Mouse (Mus musculus): ENCODE data around the gene Haus5. TPM values are rescaled to one million over a fixed set of nuclear protein-coding genes. Genes with fewer than 3 reads are reported as not detected.
A peak's percentile ranks its signal among the peaks of the same experiment; 100 is the strongest.

Gene Haus5
- polyA plus RNA-seq, 1 experiment from 2014 or later: 35.8 TPM

- no peaks in the 10 kb centered on the region for H3K9me3 ChIP-seq (replicated peaks; ENCODE audit: control insufficient read depth, low read length)
- DNase-seq (ENCODE audit: low spot score) (peak; percentile 48), ATAC-seq (0 out of 2 replicates have a peak, but pooled peaks have one; percentile 26)
- no peak overlapping the region for H3K27ac ChIP-seq (ENCODE audit: low read depth, low read length)
- no peaks in the 10 kb centered on the region for H3K4me1 ChIP-seq (ENCODE audit: control insufficient read depth, insufficient read depth, low read length)
- H3K9ac ChIP-seq (ENCODE audit: low read length): no peak overlapping the region
- H3K4me2 ChIP-seq (ENCODE audit: low read length): 0 out of 2 replicates have a peak overlapping the region, but pooled peaks have one; percentile 20
- no peaks in the 10 kb centered on the region for H3K36me3 ChIP-seq (ENCODE audit: control insufficient read depth, insufficient read depth, low read length)
- under 1% methylated on average over 20 of the region's 20 CpGs for WGBS
- peaks cover 57% of the 10 kb centered on the region for H3K27me3 ChIP-seq (replicated peaks; ENCODE audit: control insufficient read depth, insufficient read depth, low read length)
- no peak overlapping the region for H3K4me3 ChIP-seq (ENCODE audit: low read depth, low read length)
Observed at GRCm38 (mm10) chr7:30634621-30635020, 30.2 kb downstream of the Haus5 start.

- 5% methylated on average over 27 of the region's 27 CpGs for WGBS
- no peaks in the 10 kb centered on the region for H3K4me1 ChIP-seq (ENCODE audit: control insufficient read depth, insufficient read depth, low read length)
- H3K27ac ChIP-seq (ENCODE audit: low read depth, low read length): no peak overlapping the region
- H3K4me2 ChIP-seq (ENCODE audit: low read length): no peak overlapping the region
- no peak overlapping the region for H3K4me3 ChIP-seq (ENCODE audit: low read depth, low read length)
- peaks cover 57% of the 10 kb centered on the region for H3K27me3 ChIP-seq (replicated peaks; ENCODE audit: control insufficient read depth, insufficient read depth, low read length)
- no peak for DNase-seq (ENCODE audit: low spot score)
- H3K36me3 ChIP-seq (ENCODE audit: control insufficient read depth, insufficient read depth, low read length): no peaks in the 10 kb centered on the region
- ATAC-seq: no peak
- no peak overlapping the region for H3K9ac ChIP-seq (ENCODE audit: low read length)
- no peaks in the 10 kb centered on the region for H3K9me3 ChIP-seq (replicated peaks; ENCODE audit: control insufficient read depth, low read length)
Observed at GRCm38 (mm10) chr7:30633762-30634412, 30.9 kb downstream of the Haus5 start.

GRCm38 (mm10) chr7:30629013-30629412 lies 35.8 kb downstream of the Haus5 start:
- Histone ChIP-seq H3K9me3 (replicated peaks; ENCODE audit: control insufficient read depth, low read length) (no peaks in the 10 kb centered on the region), H3K4me3 (ENCODE audit: low read depth, low read length) (no peak overlapping the region), H3K9ac (ENCODE audit: low read length) (no peak overlapping the region), H3K27ac (ENCODE audit: low read depth, low read length) (no peak overlapping the region), H3K27me3 (replicated peaks; ENCODE audit: control insufficient read depth, insufficient read depth, low read length) (peaks cover 29% of the 10 kb centered on the region), H3K4me1 (ENCODE audit: control insufficient read depth, insufficient read depth, low read length) (peaks cover 5% of the 10 kb centered on the region), H3K4me2 (ENCODE audit: low read length) (no peak overlapping the region), H3K36me3 (ENCODE audit: control insufficient read depth, insufficient read depth, low read length) (0 out of 2 replicates have a peak, but pooled peaks cover 4% of the 10 kb centered on the region)
- no peak for ATAC-seq
- DNase-seq (ENCODE audit: low spot score): no peak

GRCm38 (mm10) chr7:30626647-30627046 lies 38.1 kb downstream of the Haus5 start:
- Histone ChIP-seq H3K9me3 (replicated peaks; ENCODE audit: control insufficient read depth, low read length) (no peaks in the 10 kb centered on the region), H3K4me2 (ENCODE audit: low read length) (no peak overlapping the region), H3K4me1 (ENCODE audit: control insufficient read depth, insufficient read depth, low read length) (peaks cover 5% of the 10 kb centered on the region), H3K27ac (ENCODE audit: low read depth, low read length) (no peak overlapping the region), H3K9ac (ENCODE audit: low read length) (no peak overlapping the region), H3K27me3 (replicated peaks; ENCODE audit: control insufficient read depth, insufficient read depth, low read length) (peaks cover 7% of the 10 kb centered on the region; the same call in 1 of the 2 replicates), H3K36me3 (ENCODE audit: control insufficient read depth, insufficient read depth, low read length) (peaks cover 27% of the 10 kb centered on the region), H3K4me3 (ENCODE audit: low read depth, low read length) (no peak overlapping the region)
- whole genome bisulfite sequencing: 77% methylated on average over 5 of the region's 5 CpGs
- ATAC-seq (peak; percentile 3; the same call in 1 of the 2 replicates), DNase-seq (ENCODE audit: low spot score) (no peak)

GRCm38 (mm10) chr7:30625530-30626384 lies 39.0 kb downstream of the Haus5 start, which contains the start of gene Cox6b1:
TSS of gene Cox6b1 (minus strand) at chr7:30626151.
- Histone ChIP-seq H3K36me3 (ENCODE audit: control insufficient read depth, insufficient read depth, low read length) (peaks cover 33% of the 10 kb centered on the region), H3K9me3 (replicated peaks; ENCODE audit: control insufficient read depth, low read length) (no peaks in the 10 kb centered on the region), H3K9ac (ENCODE audit: low read length) (peak within 1 kb of the TSS; percentile 75), H3K27me3 (replicated peaks; ENCODE audit: control insufficient read depth, insufficient read depth, low read length) (peaks cover 4% of the 10 kb centered on the region; the same call in 1 of the 2 replicates), H3K4me2 (ENCODE audit: low read length) (peak within 1 kb of the TSS; percentile 92), H3K4me1 (ENCODE audit: control insufficient read depth, insufficient read depth, low read length) (peaks cover 5% of the 10 kb centered on the region), H3K27ac (ENCODE audit: low read depth, low read length) (no peak within 1 kb of the TSS), H3K4me3 (ENCODE audit: low read depth, low read length) (peak within 1 kb of the TSS; percentile 56)
- peak; percentile 96 for ATAC-seq
- peak; percentile 96 for DNase-seq (ENCODE audit: low spot score)
- 2% methylated on average over 44 of the region's 44 CpGs for WGBS

- ATAC-seq: no peak
- Histone ChIP-seq H3K4me1 (ENCODE audit: control insufficient read depth, insufficient read depth, low read length) (no peaks in the 10 kb centered on the region), H3K27me3 (replicated peaks; ENCODE audit: control insufficient read depth, insufficient read depth, low read length) (no peaks in the 10 kb centered on the region), H3K27ac (ENCODE audit: low read depth, low read length) (no peak overlapping the region), H3K9ac (ENCODE audit: low read length) (no peak overlapping the region), H3K36me3 (ENCODE audit: control insufficient read depth, insufficient read depth, low read length) (peaks cover 74% of the 10 kb centered on the region), H3K4me2 (ENCODE audit: low read length) (no peak overlapping the region), H3K9me3 (replicated peaks; ENCODE audit: control insufficient read depth, low read length) (no peaks in the 10 kb centered on the region), H3K4me3 (ENCODE audit: low read depth, low read length) (no peak overlapping the region)
- 84% methylated on average over 3 of the region's 3 CpGs for WGBS
- DNase-seq (ENCODE audit: low spot score): no peak
Observed at GRCm38 (mm10) chr7:30619202-30619601, 45.6 kb downstream of the Haus5 start.

GRCm38 (mm10) chr7:30618658-30619057 lies 46.1 kb downstream of the Haus5 start:
- H3K4me1 ChIP-seq (ENCODE audit: control insufficient read depth, insufficient read depth, low read length): no peaks in the 10 kb centered on the region
- no peak overlapping the region for H3K4me3 ChIP-seq (ENCODE audit: low read depth, low read length)
- no peak overlapping the region for H3K27ac ChIP-seq (ENCODE audit: low read depth, low read length)
- no peaks in the 10 kb centered on the region for H3K27me3 ChIP-seq (replicated peaks; ENCODE audit: control insufficient read depth, insufficient read depth, low read length)
- no peak overlapping the region for H3K9ac ChIP-seq (ENCODE audit: low read length)
- WGBS: 96% methylated on average over 9 of the region's 9 CpGs
- ATAC-seq (no peak), DNase-seq (ENCODE audit: low spot score) (no peak)
- no peak overlapping the region for H3K4me2 ChIP-seq (ENCODE audit: low read length)
- H3K9me3 ChIP-seq (replicated peaks; ENCODE audit: control insufficient read depth, low read length): no peaks in the 10 kb centered on the region
- H3K36me3 ChIP-seq (ENCODE audit: control insufficient read depth, insufficient read depth, low read length): peaks cover 70% of the 10 kb centered on the region

- no peaks in the 10 kb centered on the region for H3K9me3 ChIP-seq (replicated peaks; ENCODE audit: control insufficient read depth, low read length)
- no peaks in the 10 kb centered on the region for H3K27me3 ChIP-seq (replicated peaks; ENCODE audit: control insufficient read depth, insufficient read depth, low read length)
- H3K4me2 ChIP-seq (ENCODE audit: low read length): no peak overlapping the region
- ATAC-seq (0 out of 2 replicates have a peak, but pooled peaks have one; percentile 20), DNase-seq (ENCODE audit: low spot score) (no peak)
- no peaks in the 10 kb centered on the region for H3K4me1 ChIP-seq (ENCODE audit: control insufficient read depth, insufficient read depth, low read length)
- WGBS: 55% methylated on average over 5 of the region's 5 CpGs
- no peak overlapping the region for H3K4me3 ChIP-seq (ENCODE audit: low read depth, low read length)
- H3K27ac ChIP-seq (ENCODE audit: low read depth, low read length): no peak overlapping the region
- no peak overlapping the region for H3K9ac ChIP-seq (ENCODE audit: low read length)
- H3K36me3 ChIP-seq (ENCODE audit: control insufficient read depth, insufficient read depth, low read length): peaks cover 44% of the 10 kb centered on the region
Observed at GRCm38 (mm10) chr7:30615049-30615760, 49.6 kb downstream of the Haus5 start.
